Mouse (Mus musculus): ENCODE results near the gene Dhrs3. TPM values are rescaled to one million over a fixed set of nuclear protein-coding genes. Genes with fewer than 3 reads are reported as not detected.

Gene Dhrs3
- total and polyA plus RNA-seq, 2 experiments from 2014 or later = 29.8 to 31.0 TPM

DNA sequence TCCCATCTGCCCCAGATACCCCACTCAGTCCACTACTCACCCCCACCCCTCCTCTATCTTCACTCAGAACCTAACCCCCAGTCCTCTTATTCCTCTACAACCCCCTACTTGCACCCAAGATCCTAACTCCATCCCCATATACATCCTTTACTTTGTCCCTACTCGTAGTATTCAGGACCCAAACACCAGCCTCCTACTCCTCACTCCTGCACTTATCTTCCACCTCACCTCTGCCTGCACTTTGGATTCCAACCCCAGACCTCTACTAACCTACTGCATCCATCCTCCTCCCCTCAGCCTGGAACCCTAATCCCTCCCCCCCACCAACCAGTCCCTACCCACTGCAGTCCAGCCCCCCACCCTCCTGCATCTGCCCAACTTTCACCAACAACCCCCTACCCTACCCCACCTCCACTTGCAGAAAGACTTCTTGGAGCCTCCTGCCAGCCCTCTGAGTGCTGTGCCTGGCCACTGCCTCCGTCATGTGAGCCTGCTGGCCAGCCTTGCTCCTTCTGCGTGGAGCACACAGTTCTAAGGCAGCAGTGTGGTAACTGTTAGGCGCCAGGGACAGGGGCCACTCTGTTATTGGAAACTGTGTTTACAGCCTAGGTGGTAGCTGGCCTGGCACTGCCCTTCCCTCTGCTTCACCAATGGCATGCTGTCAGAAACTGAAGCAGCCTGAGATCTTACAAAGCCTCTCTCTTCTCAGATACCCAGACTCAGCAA, 14.5 kb downstream of the Dhrs3 start:
- no peaks in the 10 kb centered on the region for H3K27me3 ChIP-seq (ENCODE audit: insufficient read depth, low read length)
- 78% methylated on average over 4 of the region's 4 CpGs for WGBS
- no peak for TF ChIP-seq CTCF (IDR thresholded peaks at IDR 0.05)
- DNase-seq (ENCODE audit: low spot score) (no peak), ATAC-seq (ENCODE audit: low FRiP score) (no peak)
- H3K27ac ChIP-seq (ENCODE audit: low read depth, low read length) = no peak overlapping the region
- H3K9me3 ChIP-seq (ENCODE audit: low read length) = no peaks in the 10 kb centered on the region
- H3K36me3 ChIP-seq (ENCODE audit: insufficient read depth, low read length) = no peaks in the 10 kb centered on the region
- H3K9ac ChIP-seq (replicated peaks; ENCODE audit: low read length, poor library complexity, severe bottlenecking) = no peak overlapping the region
- H3K4me1 ChIP-seq (ENCODE audit: insufficient read depth, low read length) = no peaks in the 10 kb centered on the region
- H3K4me3 ChIP-seq (ENCODE audit: low read depth, low read length) = no peak overlapping the region
- no peak overlapping the region for H3K4me2 ChIP-seq (ENCODE audit: low read depth, low read length, poor library complexity, severe bottlenecking)

DNA sequence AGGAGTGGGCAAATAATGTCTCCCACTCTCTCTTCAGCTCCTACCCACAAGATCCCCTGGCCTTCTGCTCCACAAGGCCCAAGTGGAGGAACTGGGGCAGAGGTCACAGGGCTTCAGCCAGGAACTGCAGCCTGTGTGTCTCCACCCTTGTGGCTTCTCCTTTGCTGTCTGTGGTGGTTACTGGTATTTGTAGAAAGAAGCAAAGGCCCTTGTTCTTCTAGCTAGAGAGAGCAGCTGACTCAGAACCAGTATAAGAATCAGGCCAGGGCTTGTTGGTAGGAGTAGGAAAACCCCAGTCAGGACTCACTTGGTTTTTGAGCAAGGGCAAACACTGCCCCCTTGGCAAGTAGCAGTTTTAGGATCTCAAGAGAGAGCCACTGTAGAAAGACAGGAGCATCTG, 16.2 kb downstream of the Dhrs3 start:
- DNase-seq (ENCODE audit: low spot score) (no peak), ATAC-seq (ENCODE audit: low FRiP score) (no peak)
- H3K36me3 ChIP-seq (ENCODE audit: insufficient read depth, low read length) = no peaks in the 10 kb centered on the region
- H3K9ac ChIP-seq (replicated peaks; ENCODE audit: low read length, poor library complexity, severe bottlenecking) = no peak overlapping the region
- no peak overlapping the region for H3K4me2 ChIP-seq (ENCODE audit: low read depth, low read length, poor library complexity, severe bottlenecking)
- no peaks in the 10 kb centered on the region for H3K9me3 ChIP-seq (ENCODE audit: low read length)
- no peaks in the 10 kb centered on the region for H3K27me3 ChIP-seq (ENCODE audit: insufficient read depth, low read length)
- no peak for TF ChIP-seq CTCF (IDR thresholded peaks at IDR 0.05)
- no peak overlapping the region for H3K27ac ChIP-seq (ENCODE audit: low read depth, low read length)
- no peak overlapping the region for H3K4me3 ChIP-seq (ENCODE audit: low read depth, low read length)
- no peaks in the 10 kb centered on the region for H3K4me1 ChIP-seq (ENCODE audit: insufficient read depth, low read length)

GRCm38 (mm10) chr4:144910281-144910680, 17.7 kb downstream of the Dhrs3 start:
- H3K9ac ChIP-seq (replicated peaks; ENCODE audit: low read length, poor library complexity, severe bottlenecking) = no peak overlapping the region
- H3K4me3 ChIP-seq (ENCODE audit: low read depth, low read length) = no peak overlapping the region
- TF ChIP-seq CTCF (IDR thresholded peaks at IDR 0.05) = no peak
- H3K36me3 ChIP-seq (ENCODE audit: insufficient read depth, low read length) = no peaks in the 10 kb centered on the region
- H3K4me1 ChIP-seq (ENCODE audit: insufficient read depth, low read length) = no peaks in the 10 kb centered on the region
- ATAC-seq (ENCODE audit: low FRiP score) (no peak), DNase-seq (ENCODE audit: low spot score) (no peak)
- H3K9me3 ChIP-seq (ENCODE audit: low read length) = no peaks in the 10 kb centered on the region
- no peak overlapping the region for H3K27ac ChIP-seq (ENCODE audit: low read depth, low read length)
- H3K27me3 ChIP-seq (ENCODE audit: insufficient read depth, low read length) = no peaks in the 10 kb centered on the region
- H3K4me2 ChIP-seq (ENCODE audit: low read depth, low read length, poor library complexity, severe bottlenecking) = no peak overlapping the region
- WGBS = 80% methylated on average over 3 of the region's 3 CpGs

DNA sequence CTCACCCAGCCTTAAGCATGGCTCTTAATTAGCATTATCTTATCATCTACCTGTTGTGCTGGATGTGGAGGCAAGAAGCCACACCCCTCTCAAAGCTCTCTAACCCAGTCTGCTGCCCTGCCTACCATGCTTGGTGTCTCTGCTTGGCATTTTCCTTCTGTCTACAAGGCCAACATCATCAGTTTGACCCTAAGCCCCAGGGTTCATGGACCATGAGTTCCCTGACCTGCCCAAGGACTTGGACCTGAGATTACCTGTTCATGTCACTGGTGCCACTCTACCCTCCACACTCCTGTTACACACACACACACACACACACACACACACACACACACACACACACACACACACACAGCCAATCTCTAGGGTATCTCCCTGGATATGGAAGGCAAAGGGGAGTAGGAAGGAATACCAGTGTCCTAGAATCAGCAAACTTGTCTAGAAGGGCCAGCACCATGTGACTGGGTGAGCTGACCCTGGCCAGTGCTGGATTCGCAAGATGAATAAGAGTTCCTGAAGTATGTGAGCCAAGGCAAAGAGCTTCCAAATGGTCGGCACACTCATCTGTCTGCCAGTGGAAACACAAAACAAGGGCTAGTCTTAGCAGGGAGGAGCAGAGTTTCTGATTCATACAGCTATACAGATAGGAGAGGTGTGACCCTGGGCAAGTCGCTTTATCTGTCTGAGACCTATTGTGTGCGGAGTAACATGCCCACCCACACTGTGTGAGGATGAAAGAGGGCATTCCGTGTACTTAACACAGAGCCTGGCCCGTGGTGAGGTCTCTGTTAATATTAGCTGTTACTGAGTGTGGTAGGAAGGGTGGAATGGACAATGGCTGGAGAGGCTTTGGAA, 20.9 kb downstream of the Dhrs3 start:
- ATAC-seq (ENCODE audit: low FRiP score) (no peak), DNase-seq (ENCODE audit: low spot score) (no peak)
- Histone ChIP-seq H3K4me1 (ENCODE audit: insufficient read depth, low read length) (no peaks in the 10 kb centered on the region), H3K27me3 (ENCODE audit: insufficient read depth, low read length) (no peaks in the 10 kb centered on the region), H3K27ac (ENCODE audit: low read depth, low read length) (no peak overlapping the region), H3K9ac (replicated peaks; ENCODE audit: low read length, poor library complexity, severe bottlenecking) (no peak overlapping the region), H3K9me3 (ENCODE audit: low read length) (no peaks in the 10 kb centered on the region), H3K36me3 (ENCODE audit: insufficient read depth, low read length) (no peaks in the 10 kb centered on the region), H3K4me3 (ENCODE audit: low read depth, low read length) (no peak overlapping the region), H3K4me2 (ENCODE audit: low read depth, low read length, poor library complexity, severe bottlenecking) (no peak overlapping the region)
- no peak for TF ChIP-seq CTCF (IDR thresholded peaks at IDR 0.05)
- WGBS = 82% methylated on average over 6 of the region's 6 CpGs

- DNase-seq (ENCODE audit: low spot score) = no peak
- Histone ChIP-seq H3K27me3 (ENCODE audit: insufficient read depth, low read length) (no peaks in the 10 kb centered on the region), H3K4me2 (ENCODE audit: low read depth, low read length, poor library complexity, severe bottlenecking) (no peak overlapping the region), H3K4me3 (ENCODE audit: low read depth, low read length) (no peak overlapping the region), H3K9ac (replicated peaks; ENCODE audit: low read length, poor library complexity, severe bottlenecking) (no peak overlapping the region), H3K9me3 (ENCODE audit: low read length) (no peaks in the 10 kb centered on the region), H3K27ac (ENCODE audit: low read depth, low read length) (no peak overlapping the region), H3K4me1 (ENCODE audit: insufficient read depth, low read length) (no peaks in the 10 kb centered on the region), H3K36me3 (ENCODE audit: insufficient read depth, low read length) (no peaks in the 10 kb centered on the region)
- no peak for TF ChIP-seq CTCF (IDR thresholded peaks at IDR 0.05)
- WGBS = 90% methylated on average over 6 of the region's 6 CpGs
- ATAC-seq (ENCODE audit: low FRiP score) = no peak
These were observed 23.9 kb downstream of the Dhrs3 start for GRCm38 (mm10) chr4:144916520-144916919.

DNA sequence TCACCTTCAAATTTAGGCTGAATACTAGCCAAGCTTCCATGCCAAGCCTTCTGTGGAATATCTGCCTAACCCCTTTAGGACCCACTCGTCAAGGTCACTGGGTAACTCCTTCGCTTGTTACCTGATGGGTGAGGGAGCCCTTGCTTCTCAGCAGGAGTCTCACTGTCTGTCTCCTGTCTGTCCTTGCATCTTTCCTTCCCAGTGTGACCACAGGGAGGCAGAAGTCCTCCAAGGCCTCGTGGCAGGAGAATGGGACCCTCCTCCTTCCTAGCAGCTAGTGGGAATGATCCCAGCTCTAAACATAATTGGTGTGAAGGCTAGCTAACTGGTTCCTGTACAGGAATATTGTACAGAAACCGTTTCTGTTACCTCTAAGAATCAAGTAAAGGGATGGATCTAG, 24.5 kb downstream of the Dhrs3 start:
- Histone ChIP-seq H3K4me3 (ENCODE audit: low read depth, low read length) (no peak overlapping the region), H3K27ac (ENCODE audit: low read depth, low read length) (no peak overlapping the region), H3K9me3 (ENCODE audit: low read length) (no peaks in the 10 kb centered on the region), H3K27me3 (ENCODE audit: insufficient read depth, low read length) (no peaks in the 10 kb centered on the region), H3K36me3 (ENCODE audit: insufficient read depth, low read length) (no peaks in the 10 kb centered on the region), H3K9ac (replicated peaks; ENCODE audit: low read length, poor library complexity, severe bottlenecking) (no peak overlapping the region), H3K4me2 (ENCODE audit: low read depth, low read length, poor library complexity, severe bottlenecking) (no peak overlapping the region), H3K4me1 (ENCODE audit: insufficient read depth, low read length) (no peaks in the 10 kb centered on the region)
- no peak for DNase-seq (ENCODE audit: low spot score)
- no peak for ATAC-seq (ENCODE audit: low FRiP score)
- peak; percentile 38 for TF ChIP-seq CTCF (IDR thresholded peaks at IDR 0.05)
- WGBS = 66% methylated on average over 4 of the region's 4 CpGs
